Mouse (Mus musculus) olfactory bulb, adult 2 months (tissue): ENCODE data around the gene Bcas3. TPM values are rescaled to one million over a fixed set of nuclear protein-coding genes. Genes with fewer than 3 reads are reported as not detected.

ENCODE experiments used
- H3K27ac ChIP-seq: fragments of 200-500 bp; 2 replicates; pipeline ENCODE4 v1.5.1; 2012; ENCODE audit warnings: low read depth, low read length; ENCODE audit not compliant: insufficient read depth
- H3K4me1 ChIP-seq: fragments of 200-500 bp; 2 replicates; pipeline ENCODE4 v1.6.1; 2012; ENCODE audit warnings: low read length; ENCODE audit not compliant: control insufficient read depth, insufficient read depth
- H3K4me3 ChIP-seq: fragments of 200-500 bp; 2 replicates; pipeline ENCODE4 v1.5.1; 2012; ENCODE audit warnings: mild to moderate bottlenecking, low read depth, low read length, moderate library complexity; ENCODE audit not compliant: insufficient read depth
- CTCF ChIP-seq: fragments of 200-500 bp; IDR thresholded peaks from 2 replicates; pipeline ENCODE4 v1.5.1; 2012; ENCODE audit warnings: low read depth, mild to moderate bottlenecking, low read length, moderate library complexity; ENCODE audit not compliant: insufficient read depth
- POLR2A ChIP-seq: fragments of 200-500 bp; IDR thresholded peaks from 2 replicates; pipeline ENCODE4 v1.6.1; 2012; ENCODE audit warnings: mild to moderate bottlenecking, low read depth, low read length, moderate library complexity; ENCODE audit not compliant: insufficient read depth
- WGBS: fragments of 180-500 bp; shearing (Covaris S2); methylation state at CpG from one replicate; pipeline ENCODE4 v1.1.7; 2018; 5-methylcytosine and 5-hydroxymethylcytosine counted together
- polyA plus RNA-seq: library from polyadenylated mRNA; stranded (reverse); fragments of >200 nt; gene quantifications from 2 replicates; pipeline ENCODE4 v1.2.4, GENCODE M21; 2012; ENCODE audit warnings: low replicate concordance; ENCODE audit not compliant: missing spikeins, insufficient read depth, insufficient read length

Gene Bcas3
- polyA plus RNA-seq, 1 experiment, result not detected

GRCm38 (mm10) chr11:85359641-85360040 is 6.7 kb downstream of the Bcas3 start:
- no peak overlapping the region for H3K27ac ChIP-seq

GRCm38 (mm10) chr11:85361621-85362020 is 8.7 kb downstream of the Bcas3 start:
- 79% methylated on average over 8 of the region's 8 CpGs for WGBS
- TF ChIP-seq POLR2A, result no peak
- no peak for TF ChIP-seq CTCF
- Histone ChIP-seq H3K4me1 (peaks cover 4% of the 10 kb centered on the region), H3K27ac (no peak overlapping the region), H3K4me3 (no peak overlapping the region)

More at GRCm38 (mm10) chr11:85359641-85360040, 6.7 kb downstream of the Bcas3 start:
- Histone ChIP-seq H3K4me3 (no peak overlapping the region), H3K4me1 (peaks cover 4% of the 10 kb centered on the region)
- no peak for TF ChIP-seq CTCF
- no peak for TF ChIP-seq POLR2A
- WGBS, result 91% methylated on average over 6 of the region's 6 CpGs

- H3K4me1 ChIP-seq, result peaks cover 3% of the 10 kb centered on the region; the same call in 1 of the 2 replicates
- TF ChIP-seq POLR2A (no peak), CTCF (no peak)
- H3K4me3 ChIP-seq, result no peak overlapping the region
- no peak overlapping the region for H3K27ac ChIP-seq
- WGBS, result 85% methylated on average over 3 of the region's 3 CpGs
Observed at GRCm38 (mm10) chr11:85366168-85366567, 13.2 kb downstream of the Bcas3 start.

GRCm38 (mm10) chr11:85367823-85368222 is 14.9 kb downstream of the Bcas3 start:
- Histone ChIP-seq H3K27ac (no peak overlapping the region; the same call in 1 of the 2 replicates), H3K4me1 (peaks cover 3% of the 10 kb centered on the region; the same call in 1 of the 2 replicates), H3K4me3 (no peak overlapping the region)
- TF ChIP-seq POLR2A, result no peak
- TF ChIP-seq CTCF, result no peak
- WGBS, result 39% methylated on average over 3 of the region's 3 CpGs

GRCm38 (mm10) chr11:85379091-85379490 is 26.1 kb downstream of the Bcas3 start:
- H3K27ac ChIP-seq, result no peak overlapping the region
- no peaks in the 10 kb centered on the region for H3K4me1 ChIP-seq
- 84% methylated on average over 3 of the region's 3 CpGs for WGBS
- TF ChIP-seq CTCF (no peak), POLR2A (no peak)
- no peak overlapping the region for H3K4me3 ChIP-seq

- Histone ChIP-seq H3K4me1 (no peaks in the 10 kb centered on the region), H3K27ac (no peak overlapping the region), H3K4me3 (no peak overlapping the region)
- 19% methylated on average over 1 of the region's 1 CpGs for WGBS
- TF ChIP-seq POLR2A, result no peak
- TF ChIP-seq CTCF, result no peak
Observed at GRCm38 (mm10) chr11:85380046-85380445, 27.1 kb downstream of the Bcas3 start.

GRCm38 (mm10) chr11:85382055-85382454 is 29.1 kb downstream of the Bcas3 start:
- WGBS, result 10% methylated on average over 4 of the region's 4 CpGs
- Histone ChIP-seq H3K27ac (no peak overlapping the region), H3K4me3 (no peak overlapping the region), H3K4me1 (no peaks in the 10 kb centered on the region)
- TF ChIP-seq CTCF (0 out of 2 replicates have a peak, but pooled peaks have one; percentile 38), POLR2A (no peak)

GRCm38 (mm10) chr11:85383975-85384821 is 31.2 kb downstream of the Bcas3 start:
- TF ChIP-seq CTCF (no peak), POLR2A (no peak)
- Histone ChIP-seq H3K4me1 (no peaks in the 10 kb centered on the region), H3K4me3 (no peak overlapping the region), H3K27ac (no peak overlapping the region)
- WGBS, result 89% methylated on average over 7 of the region's 7 CpGs

GRCm38 (mm10) chr11:85392179-85392863 is 39.4 kb downstream of the Bcas3 start:
- H3K4me3 ChIP-seq, result no peak overlapping the region
- TF ChIP-seq CTCF, result no peak
- no peak for TF ChIP-seq POLR2A
- H3K4me1 ChIP-seq, result peaks cover 11% of the 10 kb centered on the region
- no peak overlapping the region for H3K27ac ChIP-seq
- WGBS, result 47% methylated on average over 12 of the region's 12 CpGs
